Mouse (Mus musculus) G1E (cell line): ENCODE data around the gene Dusp19.

Experiments
- CTCF ChIP-seq: IDR thresholded peaks from 2 replicates; pipeline ENCODE4 v1.5.1; 2012; ENCODE audit warnings: low read depth, low read length, inconsistent platforms, mixed read lengths
- GATA1 ChIP-seq: IDR thresholded peaks from 2 replicates; pipeline ENCODE4 v1.6.1; 2012; ENCODE audit warnings: borderline replicate concordance, low read length, inconsistent platforms, mixed read lengths
- GATA2 ChIP-seq: IDR thresholded peaks from 2 replicates; pipeline ENCODE4 v1.6.1; 2012; ENCODE audit warnings: low read depth, low read length, inconsistent platforms, borderline replicate concordance
- TAL1 ChIP-seq: conservative IDR thresholded peaks from 2 replicates; pipeline ENCODE4 v1.6.1; 2012; ENCODE audit warnings: low read depth, low read length, inconsistent platforms, mixed read lengths

- TF ChIP-seq CTCF (no peak), GATA1 (no peak), GATA2 (no peak), TAL1 (no peak)
Measured at GRCm38 (mm10) chr2:80639398-80639797, 22.6 kb downstream of the Dusp19 start.
